Mouse (Mus musculus): Measurements from ENCODE around the gene Gm49403. TPM values are rescaled to one million over a fixed set of nuclear protein-coding genes. Genes with fewer than 3 reads are reported as not detected.
"Not testable (repeated sequence)": the region's sequence is repeated elsewhere in the genome, so short reads cannot be mapped to it uniquely, and the experiment has no call there.

The Gm49403 gene
- polyA plus RNA-seq (2016; fragmentation: Nextera tagmentation; extraction: Ambion mirVana): not detected in 2 replicates

DNA sequence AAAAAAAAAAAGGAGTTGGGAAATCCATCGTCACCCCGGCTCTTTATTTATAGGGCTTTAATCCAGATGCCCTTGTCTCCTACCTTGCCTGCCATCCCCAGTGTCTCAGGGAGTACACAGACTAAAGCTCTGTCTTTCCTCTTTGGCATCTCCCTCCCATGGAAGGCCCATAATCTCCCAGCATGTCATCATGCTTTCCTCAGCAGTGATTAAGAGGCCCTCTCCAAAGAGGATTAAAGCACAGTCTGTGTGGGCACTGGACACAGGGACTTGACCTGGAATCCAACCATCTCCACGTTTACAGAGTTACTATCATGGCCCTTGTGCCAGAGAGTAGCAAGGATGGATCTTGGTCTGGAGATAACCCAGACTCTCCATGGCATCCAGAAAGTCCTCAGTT lies at the start of gene Gm49403, which contains the start of gene Lbhd1:
Gene Gm49403, plus strand, starts transcription at position 315 of the 400 bp plus-strand sequence.
Gene Lbhd1, plus strand, starts transcription at position 117 of the 400 bp plus-strand sequence.
- peaks cover 17% of the 10 kb centered on the region for H3K4me1 ChIP-seq (replicated peaks)
- H3K4me3 ChIP-seq: no peak within 1 kb of the TSS
- no peaks in the 10 kb centered on the region for H3K27me3 ChIP-seq (replicated peaks)

DNA sequence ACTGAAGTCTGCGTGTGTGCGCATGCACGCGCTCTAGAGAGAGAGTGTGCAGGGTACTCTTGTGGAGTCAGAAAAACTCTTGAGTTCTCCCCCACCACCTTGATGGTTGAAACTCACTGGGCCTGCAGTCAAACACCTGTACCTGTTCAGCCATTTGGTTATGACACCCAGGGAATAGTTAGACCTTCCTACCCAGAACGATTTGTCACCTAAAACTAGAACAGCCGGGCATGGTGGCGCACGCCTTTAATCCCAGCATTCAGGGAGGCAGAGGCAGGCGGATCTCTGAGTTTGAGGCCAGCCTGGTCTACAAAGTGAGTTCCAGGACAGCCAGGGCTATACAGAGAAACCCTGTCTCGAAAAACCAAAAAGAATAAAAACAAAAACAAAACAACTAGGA lies 47.4 kb upstream of the Gm49403 start:
- not testable (repeated sequence) for H3K9me3 ChIP-seq (replicated peaks); H3K4me3 ChIP-seq; H3K9ac ChIP-seq; H3K27ac ChIP-seq (ENCODE audit: poor library complexity, severe bottlenecking); H3K4me2 ChIP-seq; ATAC-seq (ENCODE audit: insufficient number of reproducible peaks, low FRiP score); H3K27me3 ChIP-seq (replicated peaks)
- Histone ChIP-seq H3K36me3 (peaks cover 35% of the 10 kb centered on the region), H3K4me1 (replicated peaks) (peaks cover 30% of the 10 kb centered on the region)
- 96% methylated on average over 10 of the region's 10 CpGs for WGBS

More for the DNA sequence above, at the start of gene Gm49403, which contains the start of gene Lbhd1:
- no peak for ATAC-seq (ENCODE audit: insufficient number of reproducible peaks, low FRiP score)
- Histone ChIP-seq H3K9ac (no peak within 1 kb of the TSS), H3K36me3 (no peaks in the 10 kb centered on the region), H3K27ac (ENCODE audit: poor library complexity, severe bottlenecking) (no peak within 1 kb of the TSS), H3K4me2 (no peak within 1 kb of the TSS), H3K9me3 (replicated peaks) (no peaks in the 10 kb centered on the region)
- 71% methylated on average over 3 of the region's 3 CpGs for WGBS

DNA sequence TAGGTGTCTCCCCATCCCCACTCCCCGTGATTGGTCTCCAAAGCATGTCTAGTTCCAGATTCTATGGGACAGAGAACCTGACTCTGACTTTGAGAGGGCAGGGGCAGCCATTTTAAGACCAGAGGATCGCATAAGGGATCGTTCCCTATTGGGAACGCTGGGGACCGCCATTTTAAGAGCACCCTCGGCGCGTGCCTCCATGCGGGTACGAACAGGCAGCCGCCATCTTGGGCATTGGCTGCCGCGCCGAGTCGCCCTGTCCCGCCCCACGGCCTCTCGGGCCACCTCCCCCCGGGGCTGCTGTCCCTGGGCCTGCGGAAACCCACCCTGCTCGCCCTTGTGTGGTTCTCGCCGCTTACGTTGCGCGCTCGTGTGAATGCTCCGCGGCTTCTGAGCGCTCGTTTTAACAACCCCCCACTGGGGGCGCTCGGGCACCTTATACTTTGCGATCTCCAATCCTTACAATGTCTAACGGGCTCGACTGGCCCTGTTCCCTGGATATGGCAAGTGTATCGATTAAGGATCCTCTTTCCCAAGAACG lies 46.4 kb upstream of the Gm49403 start, which contains the start of gene Bscl2:
Gene Bscl2, plus strand, starts transcription at position 217 of the 541 bp plus-strand sequence.
- Histone ChIP-seq H3K27ac (ENCODE audit: poor library complexity, severe bottlenecking) (peak within 1 kb of the TSS; percentile 94), H3K4me2 (peak within 1 kb of the TSS; percentile 72), H3K36me3 (peaks cover 26% of the 10 kb centered on the region), H3K4me3 (peak within 1 kb of the TSS; percentile 60), H3K27me3 (replicated peaks) (no peaks in the 10 kb centered on the region), H3K9me3 (replicated peaks) (no peaks in the 10 kb centered on the region), H3K4me1 (replicated peaks) (peaks cover 30% of the 10 kb centered on the region), H3K9ac (peak within 1 kb of the TSS; percentile 67)
- ATAC-seq (ENCODE audit: insufficient number of reproducible peaks, low FRiP score): peak; percentile 70
- 2% methylated on average over 38 of the region's 38 CpGs for WGBS

DNA sequence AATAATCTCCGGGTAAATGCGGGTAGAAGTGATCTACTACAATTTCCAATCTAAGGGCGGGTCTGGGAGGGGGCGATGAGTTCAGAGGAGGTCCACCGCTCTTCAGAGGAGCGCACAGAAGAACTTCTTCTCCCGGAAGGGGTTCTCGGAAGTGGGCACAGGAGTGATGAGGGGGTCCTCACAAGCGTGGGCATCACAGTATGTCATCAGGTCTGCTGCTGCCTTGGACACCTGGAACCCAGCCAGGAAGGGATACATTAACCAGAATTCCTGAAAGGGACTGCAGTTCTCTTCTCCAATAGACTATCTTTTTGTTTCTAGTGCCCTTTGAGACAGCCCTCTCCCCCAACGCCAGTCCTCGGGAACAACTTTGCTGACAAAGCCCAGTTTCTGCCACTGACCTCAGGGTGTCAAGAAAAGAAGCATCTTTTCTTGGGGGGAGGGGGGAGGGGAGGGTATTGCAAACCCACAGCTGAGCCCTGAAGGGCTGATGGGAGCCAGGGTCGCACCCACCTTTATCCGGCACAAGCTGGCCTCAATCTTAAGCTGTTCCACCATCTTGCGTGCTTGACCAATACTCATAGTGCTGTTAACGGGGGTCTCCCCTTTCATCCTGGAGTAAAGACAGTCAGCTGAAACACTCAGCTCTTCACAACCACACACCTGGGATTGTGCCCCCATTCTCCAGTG lies 45.5 kb upstream of the Gm49403 start:
- H3K4me3 ChIP-seq: peak overlapping the region; percentile 60
- WGBS: 18% methylated on average over 15 of the region's 15 CpGs
- H3K36me3 ChIP-seq: peaks cover 22% of the 10 kb centered on the region
- H3K27me3 ChIP-seq (replicated peaks): no peaks in the 10 kb centered on the region
- no peaks in the 10 kb centered on the region for H3K9me3 ChIP-seq (replicated peaks)
- H3K9ac ChIP-seq: peak overlapping the region; percentile 67
- ATAC-seq (ENCODE audit: insufficient number of reproducible peaks, low FRiP score): 0 out of 2 replicates have a peak, but pooled peaks have one; percentile 13
- peaks cover 30% of the 10 kb centered on the region for H3K4me1 ChIP-seq (replicated peaks)
- peak overlapping the region; percentile 72 for H3K4me2 ChIP-seq
- peak overlapping the region; percentile 94 for H3K27ac ChIP-seq (ENCODE audit: poor library complexity, severe bottlenecking)

DNA sequence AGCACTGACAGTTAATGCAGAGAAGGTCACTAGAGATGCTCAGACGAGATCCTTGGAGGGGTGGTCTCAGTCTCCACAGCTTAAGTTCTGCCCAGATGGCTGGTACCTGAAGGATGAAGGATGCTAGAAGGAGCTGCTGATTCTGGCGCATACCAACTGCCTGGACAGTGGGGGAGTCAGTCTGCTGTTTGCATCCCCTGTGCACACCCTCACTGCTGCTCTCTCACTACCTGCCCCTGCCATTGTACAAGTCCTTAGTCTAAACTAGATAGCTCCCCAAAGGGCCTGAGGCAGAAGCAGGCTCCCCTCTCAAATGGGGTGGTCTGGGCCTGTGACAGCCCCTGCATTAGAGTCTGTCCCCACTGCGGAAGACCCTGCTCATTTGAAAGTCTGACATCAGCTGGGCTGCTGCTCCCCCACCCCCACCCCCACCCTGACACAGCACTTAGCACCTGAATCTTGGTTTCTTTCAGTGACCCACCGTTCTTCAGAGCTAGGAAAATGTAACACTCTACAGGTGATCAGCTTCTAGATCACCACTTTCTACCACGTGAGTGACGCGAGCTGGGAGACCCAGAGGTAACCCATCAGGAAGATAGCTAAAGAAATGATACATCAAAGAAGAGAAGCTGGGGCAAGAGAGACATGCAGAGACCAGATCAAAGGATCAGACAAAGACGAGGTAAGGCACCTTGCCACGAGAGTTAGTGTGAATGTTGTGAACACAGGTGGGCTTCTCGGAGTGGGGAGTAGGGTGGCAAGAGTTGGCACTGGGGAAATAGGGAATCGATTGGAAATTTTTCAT lies 44.4 kb upstream of the Gm49403 start, which contains the start of gene Gng3:
Gene Gng3, minus strand, starts transcription at position 92 of the 805 bp plus-strand sequence.
- H3K4me3 ChIP-seq: peak within 1 kb of the TSS; percentile 60
- no peaks in the 10 kb centered on the region for H3K27me3 ChIP-seq (replicated peaks)
- peaks cover 30% of the 10 kb centered on the region for H3K4me1 ChIP-seq (replicated peaks)
- WGBS: 49% methylated on average over 11 of the region's 11 CpGs
- peak within 1 kb of the TSS; percentile 80 for H3K9ac ChIP-seq
- H3K36me3 ChIP-seq: peaks cover 14% of the 10 kb centered on the region
- H3K4me2 ChIP-seq: peak within 1 kb of the TSS; percentile 82
- H3K27ac ChIP-seq (ENCODE audit: poor library complexity, severe bottlenecking): peak within 1 kb of the TSS; percentile 94
- no peaks in the 10 kb centered on the region for H3K9me3 ChIP-seq (replicated peaks)
- no peak for ATAC-seq (ENCODE audit: insufficient number of reproducible peaks, low FRiP score)

DNA sequence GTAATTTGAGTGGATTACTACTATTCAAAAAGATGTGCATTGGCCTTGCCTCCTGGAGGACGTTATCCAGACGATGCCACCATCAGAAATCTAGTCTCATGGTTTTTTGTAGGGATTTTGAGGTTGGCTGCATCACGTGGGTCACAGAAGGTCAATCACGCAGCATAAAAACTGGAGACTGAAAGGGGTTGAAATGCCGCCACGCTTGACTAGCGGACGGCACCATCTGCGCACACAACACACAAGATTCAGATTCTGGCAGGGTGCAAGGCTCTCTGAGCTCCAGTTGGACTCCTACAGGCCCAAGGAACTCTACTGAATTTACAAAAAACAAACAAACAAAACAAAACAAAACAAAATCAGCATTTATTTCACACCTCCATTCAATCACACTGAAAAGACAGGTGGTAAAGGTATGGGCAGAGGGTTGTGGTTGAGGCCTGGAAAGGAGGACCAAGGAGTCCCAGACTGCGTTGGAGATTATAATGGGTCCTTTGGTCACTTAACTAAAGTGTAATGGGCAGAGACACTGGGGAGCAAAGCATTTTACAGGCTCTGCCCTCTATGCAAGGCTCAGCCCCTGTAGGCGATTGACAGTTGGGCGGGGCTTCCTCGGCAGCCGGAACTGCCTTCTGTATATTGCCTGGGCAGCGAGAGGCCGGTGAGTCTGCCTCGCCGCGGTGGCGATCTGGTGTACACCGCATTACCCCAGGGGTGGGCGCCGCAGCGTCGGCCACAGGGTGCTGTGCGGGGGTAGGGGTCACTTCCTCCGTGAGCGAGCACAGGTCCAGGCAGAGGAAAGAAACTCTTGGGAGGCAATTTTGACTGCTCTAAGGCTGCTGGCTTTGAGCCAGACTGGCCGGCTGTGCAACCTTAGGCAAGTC lies 43.6 kb upstream of the Gm49403 start:
- peak; percentile 76 for ATAC-seq (ENCODE audit: insufficient number of reproducible peaks, low FRiP score)
- WGBS: 21% methylated on average over 29 of the region's 29 CpGs
- no peaks in the 10 kb centered on the region for H3K9me3 ChIP-seq (replicated peaks)

DNA sequence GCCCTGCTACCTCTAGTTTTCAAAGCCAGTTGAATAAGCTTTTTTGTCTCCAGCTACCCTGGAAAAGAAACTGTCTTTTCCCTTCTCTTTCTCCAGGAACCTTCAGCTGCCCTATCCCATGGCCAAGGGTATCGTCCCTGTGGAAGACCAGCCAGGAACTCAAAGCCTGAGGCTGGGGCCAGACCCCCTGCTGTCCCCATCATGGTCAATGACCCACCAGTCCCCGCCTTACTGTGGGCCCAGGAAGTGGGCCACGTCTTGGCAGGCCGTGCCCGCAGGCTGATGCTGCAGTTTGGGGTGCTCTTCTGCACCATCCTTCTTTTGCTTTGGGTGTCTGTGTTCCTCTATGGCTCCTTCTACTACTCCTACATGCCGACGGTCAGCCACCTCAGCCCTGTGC lies 42.7 kb upstream of the Gm49403 start:
- H3K27me3 ChIP-seq (replicated peaks): no peaks in the 10 kb centered on the region
- H3K4me3 ChIP-seq: peak overlapping the region; percentile 58; the same call in 1 of the 2 replicates
- H3K4me2 ChIP-seq: peak overlapping the region; percentile 82
- H3K36me3 ChIP-seq: peaks cover 14% of the 10 kb centered on the region
- H3K9me3 ChIP-seq (replicated peaks): no peaks in the 10 kb centered on the region
- H3K4me1 ChIP-seq (replicated peaks): peaks cover 30% of the 10 kb centered on the region
- no peak for ATAC-seq (ENCODE audit: insufficient number of reproducible peaks, low FRiP score)
- H3K9ac ChIP-seq: peak overlapping the region; percentile 80; the same call in 1 of the 2 replicates
- no peak overlapping the region for H3K27ac ChIP-seq (ENCODE audit: poor library complexity, severe bottlenecking)
- WGBS: 89% methylated on average over 7 of the region's 7 CpGs

More for the DNA sequence above, 43.6 kb upstream of the Gm49403 start:
- 0 out of 2 replicates have a peak, but pooled peaks cover 8% of the 10 kb centered on the region for H3K36me3 ChIP-seq
- no peaks in the 10 kb centered on the region for H3K27me3 ChIP-seq (replicated peaks)
- peak overlapping the region; percentile 80 for H3K9ac ChIP-seq
- H3K4me2 ChIP-seq: peak overlapping the region; percentile 82
- no peak overlapping the region for H3K27ac ChIP-seq (ENCODE audit: poor library complexity, severe bottlenecking)
- peak overlapping the region; percentile 58 for H3K4me3 ChIP-seq
- H3K4me1 ChIP-seq (replicated peaks): peaks cover 30% of the 10 kb centered on the region

DNA sequence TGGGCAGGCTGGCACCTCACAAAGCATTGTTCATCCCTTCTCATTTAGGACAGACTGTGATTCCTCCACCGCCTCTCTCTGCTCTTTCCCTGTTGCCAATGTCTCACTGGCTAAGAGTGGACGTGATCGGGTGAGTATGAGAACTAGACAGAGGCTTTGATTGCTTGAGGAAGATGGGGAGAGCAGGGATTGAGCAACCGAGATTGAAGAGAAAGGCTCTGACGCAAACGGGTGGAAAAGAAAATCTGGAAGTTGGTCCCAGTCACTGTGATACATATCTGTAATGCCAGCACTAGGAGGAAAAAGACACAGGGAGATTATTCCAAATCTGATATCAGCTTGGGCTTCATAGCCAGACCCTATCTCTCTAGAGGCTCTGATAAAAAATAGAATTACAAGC lies 40.8 kb upstream of the Gm49403 start:
- 84% methylated on average over 6 of the region's 6 CpGs for WGBS
- Histone ChIP-seq H3K36me3 (peaks cover 34% of the 10 kb centered on the region), H3K9ac (no peak overlapping the region), H3K27ac (ENCODE audit: poor library complexity, severe bottlenecking) (no peak overlapping the region), H3K4me3 (no peak overlapping the region), H3K9me3 (replicated peaks) (no peaks in the 10 kb centered on the region), H3K4me2 (no peak overlapping the region), H3K27me3 (replicated peaks) (no peaks in the 10 kb centered on the region), H3K4me1 (replicated peaks) (peaks cover 28% of the 10 kb centered on the region)
- no peak for ATAC-seq (ENCODE audit: insufficient number of reproducible peaks, low FRiP score)

DNA sequence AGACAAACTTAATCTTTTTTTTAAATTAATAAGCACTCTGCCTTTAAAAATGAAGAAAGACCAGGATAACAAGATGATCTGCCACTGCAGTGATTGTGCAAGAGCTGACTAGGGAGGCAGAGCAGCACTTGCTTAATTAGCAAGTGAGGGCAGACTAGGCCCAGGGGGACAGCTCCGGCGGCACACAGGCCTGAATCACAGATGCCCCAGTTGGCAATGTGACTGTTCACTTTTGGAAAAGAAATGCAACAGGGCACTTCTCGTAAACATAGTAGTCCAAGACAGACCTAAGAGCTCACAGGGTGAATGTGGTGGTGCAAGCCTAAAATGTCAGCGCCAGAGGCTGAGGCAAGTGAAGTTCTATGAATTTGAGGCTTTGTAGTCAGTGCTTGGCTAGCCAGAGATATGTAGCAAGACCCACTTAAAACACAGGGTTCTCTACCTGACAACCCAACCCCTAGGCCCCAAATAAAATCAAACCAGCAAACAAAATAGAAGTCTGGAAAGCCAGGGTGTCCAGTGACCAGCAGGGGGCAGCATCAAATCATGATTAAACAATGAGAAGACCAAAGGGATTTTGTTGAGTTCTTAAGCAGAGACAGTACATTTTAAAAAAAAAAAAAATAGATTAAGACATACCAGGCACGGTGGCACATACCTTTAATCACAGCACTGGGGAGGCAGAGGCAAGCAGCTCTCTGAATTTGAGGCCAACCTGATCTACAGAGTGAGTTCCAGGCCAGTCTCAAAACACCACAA lies 39.2 kb upstream of the Gm49403 start:
- H3K4me2 ChIP-seq: no peak overlapping the region
- H3K36me3 ChIP-seq: peaks cover 41% of the 10 kb centered on the region
- H3K9ac ChIP-seq: no peak overlapping the region
- WGBS: 61% methylated on average over 5 of the region's 5 CpGs
- H3K9me3 ChIP-seq (replicated peaks): no peaks in the 10 kb centered on the region
- no peak overlapping the region for H3K4me3 ChIP-seq
- no peaks in the 10 kb centered on the region for H3K27me3 ChIP-seq (replicated peaks)
- peaks cover 13% of the 10 kb centered on the region for H3K4me1 ChIP-seq (replicated peaks)
- no peak overlapping the region for H3K27ac ChIP-seq (ENCODE audit: poor library complexity, severe bottlenecking)
- ATAC-seq (ENCODE audit: insufficient number of reproducible peaks, low FRiP score): no peak

DNA sequence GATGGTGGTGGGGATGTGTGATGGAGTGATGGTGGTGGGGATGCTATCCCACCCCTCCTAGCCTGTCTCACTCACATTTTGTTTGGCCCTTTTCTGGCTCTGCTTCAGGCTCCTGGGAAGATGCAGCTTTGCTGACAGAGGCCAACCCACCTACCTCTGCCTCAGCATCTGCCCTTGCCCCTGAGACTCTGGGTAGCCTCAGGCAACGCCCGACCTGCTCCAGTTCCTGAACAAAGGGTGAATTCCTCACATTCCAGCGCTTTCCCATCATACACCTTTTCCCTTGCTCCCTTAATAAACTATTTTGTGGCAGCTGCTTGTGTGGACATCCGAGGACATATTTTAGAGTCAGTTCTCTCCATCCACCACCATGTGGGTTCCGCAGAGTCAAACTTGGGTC lies 35.4 kb upstream of the Gm49403 start:
- Histone ChIP-seq H3K4me1 (replicated peaks) (peaks cover 9% of the 10 kb centered on the region), H3K36me3 (peaks cover 35% of the 10 kb centered on the region), H3K9ac (no peak overlapping the region), H3K4me3 (no peak overlapping the region), H3K27ac (ENCODE audit: poor library complexity, severe bottlenecking) (no peak overlapping the region), H3K4me2 (no peak overlapping the region), H3K9me3 (replicated peaks) (no peaks in the 10 kb centered on the region), H3K27me3 (replicated peaks) (no peaks in the 10 kb centered on the region)
- WGBS: 76% methylated on average over 5 of the region's 5 CpGs
- no peak for ATAC-seq (ENCODE audit: insufficient number of reproducible peaks, low FRiP score)
